Mouse (Mus musculus): ENCODE data around the gene Klhdc7a. TPM values are rescaled to one million over a fixed set of nuclear protein-coding genes. Genes with fewer than 3 reads are reported as not detected.

Klhdc7a gene
- polyA plus RNA-seq, 1 experiment from 2014 or later = 0.56 TPM

GRCm38 (mm10) chr4:139948591-139948990 is 19.2 kb downstream of the Klhdc7a start:
- WGBS = 9% methylated on average over 7 of the region's 7 CpGs
- Histone ChIP-seq H3K36me3 (replicated peaks; ENCODE audit: control insufficient read depth, insufficient read depth) (no peaks in the 10 kb centered on the region), H3K9me3 (ENCODE audit: control insufficient read depth, low read length) (0 out of 2 replicates have a peak, but pooled peaks cover 3% of the 10 kb centered on the region), H3K4me2 (replicated peaks) (no peak overlapping the region), H3K27me3 (ENCODE audit: control insufficient read depth, insufficient read depth, low read length) (no peaks in the 10 kb centered on the region), H3K27ac (peak overlapping the region; percentile 1; the same call in 1 of the 2 replicates), H3K4me3 (replicated peaks; ENCODE audit: low read length) (no peak overlapping the region), H3K4me1 (replicated peaks; ENCODE audit: control insufficient read depth, insufficient read depth, low read length) (peaks cover 18% of the 10 kb centered on the region; the same call in 1 of the 2 replicates), H3K9ac (no peak overlapping the region)
- ATAC-seq (ENCODE audit: low FRiP score) = peak; percentile 68; the same call in 1 of the 2 replicates
- peak; percentile 52 for DNase-seq (ENCODE audit: low spot score)

- Histone ChIP-seq H3K9ac (no peak overlapping the region), H3K27ac (no peak overlapping the region), H3K4me2 (replicated peaks) (no peak overlapping the region), H3K4me1 (replicated peaks; ENCODE audit: control insufficient read depth, insufficient read depth, low read length) (peaks cover 18% of the 10 kb centered on the region; the same call in 1 of the 2 replicates), H3K36me3 (replicated peaks; ENCODE audit: control insufficient read depth, insufficient read depth) (no peaks in the 10 kb centered on the region), H3K9me3 (ENCODE audit: control insufficient read depth, low read length) (0 out of 2 replicates have a peak, but pooled peaks cover 3% of the 10 kb centered on the region), H3K27me3 (ENCODE audit: control insufficient read depth, insufficient read depth, low read length) (no peaks in the 10 kb centered on the region), H3K4me3 (replicated peaks; ENCODE audit: low read length) (no peak overlapping the region)
- DNase-seq (ENCODE audit: low spot score) (no peak), ATAC-seq (ENCODE audit: low FRiP score) (no peak)
- WGBS = 95% methylated on average over 2 of the region's 2 CpGs
Observed at GRCm38 (mm10) chr4:139947341-139947740, 20.5 kb downstream of the Klhdc7a start.

GRCm38 (mm10) chr4:139941831-139942230 is 26.0 kb downstream of the Klhdc7a start:
- Histone ChIP-seq H3K9me3 (ENCODE audit: control insufficient read depth, low read length) (0 out of 2 replicates have a peak, but pooled peaks cover 5% of the 10 kb centered on the region), H3K9ac (no peak overlapping the region), H3K4me1 (replicated peaks; ENCODE audit: control insufficient read depth, insufficient read depth, low read length) (no peaks in the 10 kb centered on the region), H3K27me3 (ENCODE audit: control insufficient read depth, insufficient read depth, low read length) (no peaks in the 10 kb centered on the region), H3K27ac (no peak overlapping the region), H3K4me3 (replicated peaks; ENCODE audit: low read length) (no peak overlapping the region), H3K36me3 (replicated peaks; ENCODE audit: control insufficient read depth, insufficient read depth) (no peaks in the 10 kb centered on the region), H3K4me2 (replicated peaks) (no peak overlapping the region)
- WGBS = 85% methylated on average over 2 of the region's 2 CpGs
- DNase-seq (ENCODE audit: low spot score) = no peak
- ATAC-seq (ENCODE audit: low FRiP score) = no peak

- Histone ChIP-seq H3K4me3 (replicated peaks; ENCODE audit: low read length) (no peak overlapping the region), H3K27me3 (ENCODE audit: control insufficient read depth, insufficient read depth, low read length) (no peaks in the 10 kb centered on the region), H3K4me1 (replicated peaks; ENCODE audit: control insufficient read depth, insufficient read depth, low read length) (peaks cover 14% of the 10 kb centered on the region), H3K27ac (no peak overlapping the region), H3K4me2 (replicated peaks) (no peak overlapping the region), H3K36me3 (replicated peaks; ENCODE audit: control insufficient read depth, insufficient read depth) (no peaks in the 10 kb centered on the region), H3K9ac (no peak overlapping the region), H3K9me3 (ENCODE audit: control insufficient read depth, low read length) (0 out of 2 replicates have a peak, but pooled peaks cover 2% of the 10 kb centered on the region)
- DNase-seq (ENCODE audit: low spot score) = no peak
- no peak for ATAC-seq (ENCODE audit: low FRiP score)
- 81% methylated on average over 3 of the region's 3 CpGs for WGBS
Observed at GRCm38 (mm10) chr4:139935557-139935956, 32.3 kb downstream of the Klhdc7a start.

GRCm38 (mm10) chr4:139932970-139933801 is 34.6 kb downstream of the Klhdc7a start:
- H3K27me3 ChIP-seq (ENCODE audit: control insufficient read depth, insufficient read depth, low read length) = no peaks in the 10 kb centered on the region
- no peaks in the 10 kb centered on the region for H3K36me3 ChIP-seq (replicated peaks; ENCODE audit: control insufficient read depth, insufficient read depth)
- peak; percentile 75 for DNase-seq (ENCODE audit: low spot score)
- H3K9me3 ChIP-seq (ENCODE audit: control insufficient read depth, low read length) = 0 out of 2 replicates have a peak, but pooled peaks cover 2% of the 10 kb centered on the region
- H3K4me1 ChIP-seq (replicated peaks; ENCODE audit: control insufficient read depth, insufficient read depth, low read length) = peaks cover 14% of the 10 kb centered on the region
- ATAC-seq (ENCODE audit: low FRiP score) = peak; percentile 67; the same call in 1 of the 2 replicates
- WGBS = 57% methylated on average over 18 of the region's 18 CpGs
- H3K27ac ChIP-seq = peak overlapping the region; percentile 73
- H3K4me3 ChIP-seq (replicated peaks; ENCODE audit: low read length) = no peak overlapping the region
- H3K9ac ChIP-seq = no peak overlapping the region
- H3K4me2 ChIP-seq (replicated peaks) = no peak overlapping the region

GRCm38 (mm10) chr4:139931790-139932510 is 35.9 kb downstream of the Klhdc7a start:
- Histone ChIP-seq H3K36me3 (replicated peaks; ENCODE audit: control insufficient read depth, insufficient read depth) (no peaks in the 10 kb centered on the region), H3K27ac (peak overlapping the region; percentile 73), H3K4me1 (replicated peaks; ENCODE audit: control insufficient read depth, insufficient read depth, low read length) (peaks cover 16% of the 10 kb centered on the region), H3K4me2 (replicated peaks) (peak overlapping the region; percentile 25), H3K9me3 (ENCODE audit: control insufficient read depth, low read length) (no peaks in the 10 kb centered on the region), H3K4me3 (replicated peaks; ENCODE audit: low read length) (no peak overlapping the region), H3K9ac (no peak overlapping the region; the same call in 1 of the 2 replicates), H3K27me3 (ENCODE audit: control insufficient read depth, insufficient read depth, low read length) (no peaks in the 10 kb centered on the region)
- DNase-seq (ENCODE audit: low spot score) (peak; percentile 72), ATAC-seq (ENCODE audit: low FRiP score) (peak; percentile 34; the same call in 1 of the 2 replicates)
- 18% methylated on average over 12 of the region's 12 CpGs for WGBS

- no peaks in the 10 kb centered on the region for H3K9me3 ChIP-seq (ENCODE audit: control insufficient read depth, low read length)
- H3K4me1 ChIP-seq (replicated peaks; ENCODE audit: control insufficient read depth, insufficient read depth, low read length) = peaks cover 23% of the 10 kb centered on the region
- H3K4me2 ChIP-seq (replicated peaks) = no peak overlapping the region
- no peak overlapping the region for H3K9ac ChIP-seq
- H3K4me3 ChIP-seq (replicated peaks; ENCODE audit: low read length) = no peak overlapping the region
- ATAC-seq (ENCODE audit: low FRiP score) (no peak), DNase-seq (ENCODE audit: low spot score) (no peak)
- 46% methylated on average over 7 of the region's 7 CpGs for WGBS
- H3K36me3 ChIP-seq (replicated peaks; ENCODE audit: control insufficient read depth, insufficient read depth) = no peaks in the 10 kb centered on the region
- no peaks in the 10 kb centered on the region for H3K27me3 ChIP-seq (ENCODE audit: control insufficient read depth, insufficient read depth, low read length)
- H3K27ac ChIP-seq = peak overlapping the region; percentile 73; the same call in 1 of the 2 replicates
Observed at GRCm38 (mm10) chr4:139930885-139931284, 36.9 kb downstream of the Klhdc7a start.

GRCm38 (mm10) chr4:139926161-139926561 is 41.7 kb downstream of the Klhdc7a start:
- Histone ChIP-seq H3K4me3 (replicated peaks; ENCODE audit: low read length) (no peak overlapping the region), H3K27me3 (ENCODE audit: control insufficient read depth, insufficient read depth, low read length) (no peaks in the 10 kb centered on the region), H3K4me2 (replicated peaks) (peak overlapping the region; percentile 48), H3K4me1 (replicated peaks; ENCODE audit: control insufficient read depth, insufficient read depth, low read length) (peaks cover 14% of the 10 kb centered on the region), H3K27ac (peak overlapping the region; percentile 43), H3K9me3 (ENCODE audit: control insufficient read depth, low read length) (no peaks in the 10 kb centered on the region), H3K36me3 (replicated peaks; ENCODE audit: control insufficient read depth, insufficient read depth) (no peaks in the 10 kb centered on the region), H3K9ac (peak overlapping the region; percentile 20; the same call in 1 of the 2 replicates)
- WGBS = 3% methylated on average over 11 of the region's 11 CpGs
- DNase-seq (ENCODE audit: low spot score) = peak; percentile 69
- no peak for ATAC-seq (ENCODE audit: low FRiP score)

Measured in hindbrain, embryonic 14.5 days (tissue).